Mouse (Mus musculus): ENCODE measurements at regions not wholly inside any gene's neighbourhood (a gene's known extent, or its start where the extent isn't known, plus 50 kb on each side); places are given as distances from the start of the nearest gene placed in this dataset.

DNA sequence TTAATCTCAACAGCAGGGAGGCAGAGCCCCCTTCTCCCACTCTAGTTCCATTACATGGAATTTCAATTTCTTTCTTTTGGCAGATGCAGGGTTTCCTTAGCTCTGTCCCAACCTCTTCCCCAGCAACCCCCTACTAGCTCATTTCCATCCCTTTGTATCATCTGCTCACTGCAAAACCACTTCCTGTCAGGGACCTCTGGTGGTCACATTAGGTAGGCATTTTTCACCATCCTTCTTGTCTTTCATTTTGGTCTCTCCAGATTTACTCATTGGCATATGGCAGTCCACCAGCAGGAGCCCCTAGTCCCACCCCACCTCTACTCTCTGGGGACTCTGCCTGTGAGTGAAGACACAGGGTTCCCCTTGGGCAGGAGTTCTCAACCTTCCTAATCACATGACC is 597.6 kb downstream of the Plekhb2 start:
- Histone ChIP-seq H3K9ac (no peak overlapping the region), H3K27me3 (no peaks in the 10 kb centered on the region), H3K36me3 (no peaks in the 10 kb centered on the region), H3K4me3 (no peak overlapping the region), H3K27ac (no peak overlapping the region), H3K9me3 (no peaks in the 10 kb centered on the region), H3K4me1 (no peaks in the 10 kb centered on the region), H3K4me2 (no peak overlapping the region)
- no peak for ATAC-seq (ENCODE audit: borderline replicate concordance, extremely low read depth, low FRiP score, low TSS enrichment)

DNA sequence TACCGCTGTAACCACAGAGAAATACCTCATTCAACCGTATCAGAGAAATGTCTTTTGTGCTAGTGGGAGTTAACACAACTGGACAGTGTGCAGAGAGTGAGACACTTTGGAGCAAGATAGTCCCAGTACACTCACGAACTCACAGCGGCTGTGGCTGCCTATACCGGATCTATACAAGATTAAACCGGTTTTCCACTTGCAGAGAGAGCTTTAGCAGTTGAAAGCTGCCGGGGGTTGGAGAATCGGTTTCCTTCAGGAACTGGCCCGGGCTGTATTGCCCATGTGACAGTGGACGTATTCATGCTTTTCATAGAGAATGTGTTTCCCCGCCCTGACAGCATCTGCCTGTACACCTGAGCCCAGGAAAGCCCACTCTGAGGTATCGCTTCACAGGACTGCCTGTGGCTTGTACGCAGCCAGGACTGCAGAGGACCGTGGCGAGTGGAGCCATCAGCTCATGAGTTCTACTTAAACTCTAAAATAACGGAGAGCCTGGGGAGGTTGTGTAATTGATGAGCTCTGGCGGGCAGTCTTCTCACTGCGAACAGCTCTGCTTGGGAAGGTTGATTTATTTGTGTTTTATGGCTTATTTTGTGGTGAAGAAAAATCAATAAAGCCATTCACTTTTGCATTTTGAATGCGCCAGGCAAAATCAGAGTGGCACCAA is 602.8 kb downstream of the Plekhb2 start:
- no peak for ATAC-seq (ENCODE audit: borderline replicate concordance, extremely low read depth, low FRiP score, low TSS enrichment)
- 77% methylated on average over 19 of the region's 19 CpGs for WGBS

DNA sequence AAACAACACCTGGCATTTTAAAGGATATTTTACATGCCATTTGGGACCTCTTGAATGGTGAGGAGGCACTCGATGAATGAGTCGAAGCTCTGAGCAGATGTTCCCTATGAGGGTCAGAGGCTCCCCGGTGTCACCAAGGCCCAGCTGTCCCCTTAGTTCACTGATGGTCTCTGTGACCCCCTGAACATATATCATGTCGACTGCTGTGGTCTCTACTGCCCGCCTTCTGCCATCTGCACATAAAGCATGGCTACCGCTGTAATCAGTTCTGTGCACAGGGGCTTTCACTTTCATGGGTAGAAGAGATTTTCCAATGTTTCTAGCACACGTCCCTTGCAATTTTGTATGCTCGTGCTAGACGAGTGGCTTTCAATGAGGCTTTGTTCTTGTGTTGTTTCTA is 607.8 kb downstream of the Plekhb2 start:
- WGBS, result 65% methylated on average over 9 of the region's 9 CpGs
- ATAC-seq (ENCODE audit: borderline replicate concordance, extremely low read depth, low FRiP score, low TSS enrichment), result no peak
- Histone ChIP-seq H3K4me3 (no peak overlapping the region), H3K9me3 (no peaks in the 10 kb centered on the region), H3K4me2 (no peak overlapping the region), H3K9ac (no peak overlapping the region), H3K27ac (no peak overlapping the region), H3K36me3 (no peaks in the 10 kb centered on the region), H3K27me3 (no peaks in the 10 kb centered on the region), H3K4me1 (no peaks in the 10 kb centered on the region)

More for the DNA sequence above, 602.8 kb downstream of the Plekhb2 start:
- no peaks in the 10 kb centered on the region for H3K27me3 ChIP-seq
- H3K9ac ChIP-seq, result no peak overlapping the region
- no peaks in the 10 kb centered on the region for H3K9me3 ChIP-seq
- H3K36me3 ChIP-seq, result no peaks in the 10 kb centered on the region
- no peak overlapping the region for H3K4me3 ChIP-seq
- no peaks in the 10 kb centered on the region for H3K4me1 ChIP-seq
- H3K4me2 ChIP-seq, result no peak overlapping the region
- H3K27ac ChIP-seq, result no peak overlapping the region

DNA sequence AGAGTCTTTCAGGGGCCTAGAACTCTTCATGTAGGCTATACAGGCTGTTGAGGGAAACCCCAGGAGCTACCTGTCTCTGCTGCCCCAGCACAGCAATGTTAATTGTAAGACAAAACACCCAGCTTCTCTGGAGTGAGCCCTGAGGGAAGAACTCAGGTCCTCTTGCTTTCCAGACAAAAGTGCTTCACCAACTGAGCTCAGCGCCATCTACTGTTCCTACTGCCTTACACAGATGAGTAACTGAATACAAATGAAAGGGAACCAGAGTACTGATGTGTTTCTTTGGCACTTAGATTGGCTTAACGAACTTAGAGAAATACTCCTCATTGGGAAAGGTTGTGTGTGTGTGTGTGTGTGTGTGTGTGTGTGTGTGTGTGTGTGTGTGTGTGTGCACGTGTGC is 603.1 kb upstream of the Hs6st1 start:
- Histone ChIP-seq H3K4me1 (no peaks in the 10 kb centered on the region), H3K9ac (no peak overlapping the region), H3K9me3 (no peaks in the 10 kb centered on the region), H3K27me3 (no peaks in the 10 kb centered on the region), H3K4me2 (no peak overlapping the region), H3K4me3 (no peak overlapping the region), H3K36me3 (no peaks in the 10 kb centered on the region), H3K27ac (no peak overlapping the region)
- no peak for ATAC-seq (ENCODE audit: borderline replicate concordance, extremely low read depth, low FRiP score, low TSS enrichment)
- 55% methylated on average over 3 of the region's 3 CpGs for WGBS

DNA sequence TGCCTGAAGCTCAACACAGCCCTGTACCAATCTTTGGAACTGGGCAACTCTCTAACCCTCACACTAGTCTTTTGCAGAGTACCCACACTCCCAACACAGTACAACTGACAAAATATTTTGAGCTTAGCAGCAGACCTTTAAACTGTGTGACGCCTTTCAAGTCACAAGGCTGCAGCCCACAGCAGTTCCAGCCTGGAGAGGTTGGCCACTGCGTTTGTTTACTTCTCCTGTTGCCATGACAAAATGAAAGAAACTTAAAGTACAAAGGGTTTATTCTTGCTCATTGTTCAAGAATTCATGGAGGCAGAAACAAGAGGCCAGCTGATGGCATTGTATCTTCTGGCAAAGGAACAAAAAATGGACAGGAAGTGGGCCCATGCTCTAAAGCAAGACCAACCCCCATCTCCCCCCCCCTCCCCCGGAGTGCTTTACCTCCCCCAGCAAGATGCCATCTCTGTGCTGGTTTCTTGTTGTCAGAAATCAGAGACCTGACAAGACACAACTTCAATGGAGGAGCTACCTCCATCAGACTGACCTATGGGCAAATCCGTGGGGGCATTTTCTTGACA is 598.9 kb upstream of the Hs6st1 start:
- 63% methylated on average over 4 of the region's 4 CpGs for WGBS
- Histone ChIP-seq H3K9me3 (no peaks in the 10 kb centered on the region), H3K4me2 (no peak overlapping the region), H3K27me3 (no peaks in the 10 kb centered on the region), H3K4me3 (no peak overlapping the region), H3K9ac (no peak overlapping the region), H3K36me3 (no peaks in the 10 kb centered on the region), H3K4me1 (no peaks in the 10 kb centered on the region), H3K27ac (no peak overlapping the region)
- ATAC-seq (ENCODE audit: borderline replicate concordance, extremely low read depth, low FRiP score, low TSS enrichment), result no peak

DNA sequence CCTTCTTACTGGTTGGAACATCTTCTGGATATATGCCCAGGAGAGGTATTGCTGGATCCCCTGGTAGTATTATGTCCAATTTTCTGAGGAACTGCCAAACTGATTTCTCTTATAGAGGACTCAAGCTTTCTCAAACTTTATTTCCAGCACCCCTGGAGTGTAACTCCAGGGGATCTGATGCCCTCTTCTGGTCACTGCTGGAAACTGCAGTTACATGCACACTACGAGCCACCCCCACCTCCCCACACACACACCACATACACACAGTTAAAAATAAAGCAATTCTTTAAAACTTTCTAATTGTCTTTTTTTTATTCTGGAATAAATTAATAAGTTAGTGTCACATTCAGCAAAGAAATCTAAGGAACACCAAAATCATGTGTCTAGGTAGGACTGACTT is 589.9 kb upstream of the Hs6st1 start:
- Histone ChIP-seq H3K27me3 (no peaks in the 10 kb centered on the region), H3K27ac (no peak overlapping the region), H3K9me3 (0 out of 2 replicates have a peak, but pooled peaks cover 6% of the 10 kb centered on the region), H3K9ac (no peak overlapping the region), H3K36me3 (no peaks in the 10 kb centered on the region), H3K4me2 (no peak overlapping the region), H3K4me3 (no peak overlapping the region), H3K4me1 (no peaks in the 10 kb centered on the region)
- no peak for ATAC-seq (ENCODE audit: borderline replicate concordance, extremely low read depth, low FRiP score, low TSS enrichment)
- 76% methylated on average over 1 of the region's 1 CpGs for WGBS

DNA sequence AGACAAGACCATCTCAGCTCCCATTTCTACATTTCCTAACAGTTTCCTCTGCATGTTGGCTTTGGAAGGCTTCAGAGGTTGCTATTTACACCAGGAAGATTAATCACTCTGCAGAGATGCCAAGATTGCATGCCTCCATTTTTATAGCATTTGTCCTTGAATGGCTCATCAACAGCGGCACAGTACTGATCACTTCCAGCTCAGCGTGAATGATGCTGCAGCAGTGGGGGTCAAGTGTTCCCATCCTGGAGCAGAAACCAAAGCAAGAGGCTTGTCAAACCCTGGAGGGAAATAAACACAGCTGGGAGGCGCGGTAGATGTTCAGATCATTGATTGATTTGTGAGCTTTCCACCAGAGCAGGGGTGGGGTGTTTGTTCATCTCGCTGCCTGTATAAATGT is 572.2 kb upstream of the Hs6st1 start:
- Histone ChIP-seq H3K36me3 (no peaks in the 10 kb centered on the region), H3K9ac (no peak overlapping the region), H3K9me3 (no peaks in the 10 kb centered on the region), H3K4me1 (no peaks in the 10 kb centered on the region), H3K4me3 (no peak overlapping the region), H3K27me3 (no peaks in the 10 kb centered on the region), H3K27ac (no peak overlapping the region), H3K4me2 (no peak overlapping the region)
- WGBS, result 19% methylated on average over 5 of the region's 5 CpGs
- no peak for ATAC-seq (ENCODE audit: borderline replicate concordance, extremely low read depth, low FRiP score, low TSS enrichment)

DNA sequence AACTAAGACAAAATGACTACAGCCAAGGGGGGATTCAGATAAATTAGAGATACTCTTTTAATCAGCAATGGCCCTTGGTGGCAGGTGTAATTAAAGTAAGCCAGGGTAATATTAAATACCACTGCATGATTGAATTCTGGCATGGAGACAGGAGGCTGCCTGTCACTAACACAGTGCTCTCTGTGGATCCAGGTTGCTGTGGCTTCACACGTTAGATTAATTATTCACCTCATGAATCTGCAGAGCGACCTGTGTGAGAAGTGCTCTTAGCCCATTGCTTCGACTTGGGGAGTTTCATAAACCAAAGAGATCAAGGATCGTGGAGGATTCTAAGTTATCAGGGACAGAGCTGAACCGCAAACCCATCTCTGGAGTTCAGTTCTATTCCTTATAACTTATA is 545.2 kb upstream of the Hs6st1 start:
- ATAC-seq (ENCODE audit: borderline replicate concordance, extremely low read depth, low FRiP score, low TSS enrichment), result no peak
- no peak overlapping the region for H3K27ac ChIP-seq
- WGBS, result 63% methylated on average over 5 of the region's 5 CpGs

DNA sequence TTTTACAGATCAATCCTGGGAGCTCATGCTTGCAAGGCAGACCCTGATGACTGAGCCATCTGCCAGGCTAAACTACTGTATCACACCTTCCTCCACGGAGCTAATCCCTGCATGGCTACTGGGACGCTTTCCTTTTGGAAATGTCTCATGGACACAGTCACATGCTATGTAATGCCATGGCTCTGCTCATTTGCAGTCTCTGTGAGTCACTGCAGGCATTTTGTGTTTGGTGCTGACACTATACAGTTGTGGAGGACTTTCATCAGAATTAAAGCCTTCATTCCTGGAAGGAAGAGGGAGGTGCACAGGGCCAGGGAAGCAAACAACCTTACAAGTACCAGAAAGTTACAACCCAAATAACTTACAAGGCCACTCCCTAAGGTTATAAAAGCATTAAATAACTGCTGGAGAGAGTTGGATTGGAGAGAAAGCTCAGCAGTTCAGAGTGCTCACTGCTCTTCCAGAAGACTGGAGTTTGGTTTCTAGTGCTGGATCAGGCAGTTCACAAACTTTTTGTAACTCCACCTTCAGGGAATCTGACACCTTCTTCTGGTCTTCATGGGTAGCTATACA is 544.3 kb upstream of the Hs6st1 start:
- H3K9me3 ChIP-seq, result no peaks in the 10 kb centered on the region
- WGBS, result 63% methylated on average over 2 of the region's 2 CpGs
- no peak overlapping the region for H3K4me3 ChIP-seq
- H3K27ac ChIP-seq, result no peak overlapping the region
- no peaks in the 10 kb centered on the region for H3K4me1 ChIP-seq
- no peak overlapping the region for H3K9ac ChIP-seq
- H3K4me2 ChIP-seq, result no peak overlapping the region
- ATAC-seq (ENCODE audit: borderline replicate concordance, extremely low read depth, low FRiP score, low TSS enrichment), result no peak
- no peaks in the 10 kb centered on the region for H3K27me3 ChIP-seq
- no peaks in the 10 kb centered on the region for H3K36me3 ChIP-seq

More for the DNA sequence above, 545.2 kb upstream of the Hs6st1 start:
- Histone ChIP-seq H3K36me3 (no peaks in the 10 kb centered on the region), H3K4me1 (no peaks in the 10 kb centered on the region), H3K9ac (no peak overlapping the region), H3K4me3 (no peak overlapping the region), H3K4me2 (no peak overlapping the region), H3K9me3 (no peaks in the 10 kb centered on the region), H3K27me3 (no peaks in the 10 kb centered on the region)

DNA sequence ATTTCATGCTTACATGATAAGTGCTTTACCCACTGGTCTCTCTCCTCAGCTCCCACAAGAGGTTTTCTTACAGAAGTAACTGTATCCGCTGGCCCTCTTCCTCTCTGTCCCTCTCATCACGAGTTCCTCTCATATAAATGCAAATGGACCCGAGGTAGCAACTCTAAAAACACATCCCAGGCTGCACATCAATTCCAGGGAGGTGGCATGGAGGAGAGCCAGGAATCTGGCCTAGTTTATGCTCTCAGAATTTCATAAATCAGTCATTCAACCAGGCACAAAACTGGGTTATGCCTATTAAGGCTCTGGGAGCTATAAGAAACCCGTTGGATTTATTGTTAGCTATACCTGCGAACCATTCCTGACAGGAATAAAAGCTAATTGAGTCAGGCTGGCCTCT is 543.4 kb upstream of the Hs6st1 start:
- Histone ChIP-seq H3K4me2 (no peak overlapping the region), H3K27ac (no peak overlapping the region), H3K9me3 (no peaks in the 10 kb centered on the region), H3K27me3 (no peaks in the 10 kb centered on the region), H3K4me1 (no peaks in the 10 kb centered on the region), H3K9ac (no peak overlapping the region), H3K4me3 (no peak overlapping the region), H3K36me3 (no peaks in the 10 kb centered on the region)
- ATAC-seq (ENCODE audit: borderline replicate concordance, extremely low read depth, low FRiP score, low TSS enrichment), result no peak
- 68% methylated on average over 5 of the region's 5 CpGs for WGBS

DNA sequence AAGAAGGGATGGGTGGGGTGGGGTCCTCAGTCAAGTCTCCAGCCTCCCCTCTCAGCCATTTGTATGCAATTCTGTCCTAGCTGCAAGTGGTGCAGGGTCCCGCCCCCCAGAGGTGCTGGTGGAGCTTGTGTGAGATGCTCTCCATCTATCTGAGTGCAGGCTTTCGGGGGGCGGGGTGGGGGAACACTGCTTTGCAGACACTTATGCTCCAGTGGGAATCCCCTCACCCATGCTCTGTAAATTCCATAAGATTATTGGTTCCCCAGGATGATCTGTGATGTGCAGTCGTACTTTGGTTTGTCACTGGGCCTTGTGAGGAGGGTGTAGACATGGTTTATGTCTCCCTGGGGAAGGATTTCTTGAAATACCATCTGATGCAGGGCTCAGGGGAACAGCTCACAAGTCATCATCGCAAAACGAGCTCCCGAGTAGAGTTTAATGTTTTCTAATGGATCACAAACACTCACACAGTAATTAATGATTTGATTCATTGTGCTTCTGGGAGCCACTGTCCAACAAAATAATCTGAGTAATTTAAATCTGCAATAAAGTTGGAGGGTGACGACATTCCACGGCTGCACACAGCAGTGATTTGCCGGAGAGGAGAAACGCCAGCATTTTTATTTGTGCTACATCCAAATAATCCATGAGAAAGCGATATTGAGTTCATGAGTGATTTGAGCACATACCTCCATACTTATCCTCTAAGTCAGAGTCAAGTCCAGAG is 540.3 kb upstream of the Hs6st1 start:
- H3K27ac ChIP-seq, result no peak overlapping the region
- WGBS, result 54% methylated on average over 12 of the region's 12 CpGs
- H3K9me3 ChIP-seq, result no peaks in the 10 kb centered on the region
- no peak overlapping the region for H3K4me3 ChIP-seq
- no peaks in the 10 kb centered on the region for H3K36me3 ChIP-seq
- H3K9ac ChIP-seq, result no peak overlapping the region
- no peak overlapping the region for H3K4me2 ChIP-seq
- no peaks in the 10 kb centered on the region for H3K4me1 ChIP-seq
- H3K27me3 ChIP-seq, result no peaks in the 10 kb centered on the region
- no peak for ATAC-seq (ENCODE audit: borderline replicate concordance, extremely low read depth, low FRiP score, low TSS enrichment)

DNA sequence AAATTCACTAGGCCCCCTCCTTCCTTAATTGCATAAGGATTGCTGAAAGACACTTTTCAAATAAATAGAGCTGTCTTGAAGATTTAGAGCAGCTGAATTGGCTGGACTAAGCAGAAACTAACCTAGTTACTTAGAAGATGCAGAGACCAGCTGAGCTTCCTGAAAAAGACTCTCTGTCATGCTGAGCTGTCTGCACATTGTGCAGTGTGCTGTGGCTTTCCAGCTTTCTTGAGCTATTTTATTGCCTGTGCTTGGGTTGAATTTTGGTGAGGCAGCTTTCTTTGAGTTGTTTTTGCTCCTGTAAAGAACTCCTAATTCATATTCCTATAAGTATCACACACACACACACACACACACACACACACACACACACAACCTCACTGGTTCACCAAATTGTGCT is 532.7 kb upstream of the Hs6st1 start:
- H3K27ac ChIP-seq, result no peak overlapping the region
- H3K27me3 ChIP-seq, result no peaks in the 10 kb centered on the region
- no peaks in the 10 kb centered on the region for H3K4me1 ChIP-seq
- H3K36me3 ChIP-seq, result no peaks in the 10 kb centered on the region
- H3K4me2 ChIP-seq, result no peak overlapping the region
- no peaks in the 10 kb centered on the region for H3K9me3 ChIP-seq
- no peak overlapping the region for H3K4me3 ChIP-seq
- no peak for ATAC-seq (ENCODE audit: borderline replicate concordance, extremely low read depth, low FRiP score, low TSS enrichment)
- no peak overlapping the region for H3K9ac ChIP-seq

All from lung, embryonic 15.5 days (tissue).